Mouse (Mus musculus) limb, embryonic 15.5 days (tissue): ENCODE data around the gene Ube2e2. TPM values are rescaled to one million over a fixed set of nuclear protein-coding genes. Genes with fewer than 3 reads are reported as not detected.

Experiments used
- ATAC-seq: fragments of 200-750 bp; cut with Nextera tagmentation; 2 replicates; pipeline ENCODE4 v1.8.0; 2017; ENCODE audit warnings: low read depth, moderate TSS enrichment; ENCODE audit not compliant: insufficient number of reproducible peaks, low FRiP score, low TSS enrichment
- H3K27ac ChIP-seq: fragments of 300-500 bp; sonication (generic); 2 replicates; pipeline ENCODE4 v1.5.1; 2015; ENCODE audit warnings: moderate library complexity, mild to moderate bottlenecking, inconsistent platforms
- H3K27me3 ChIP-seq: fragments of 300-500 bp; sonication (generic); 2 replicates; pipeline ENCODE4 v1.6.1; 2015; ENCODE audit warnings: inconsistent platforms
- H3K36me3 ChIP-seq: fragments of 300-500 bp; sonication (generic); 2 replicates; pipeline ENCODE4 v1.6.1; 2015; ENCODE audit warnings: inconsistent platforms
- H3K4me1 ChIP-seq: fragments of 300-500 bp; sonication (generic); 2 replicates; pipeline ENCODE4 v1.6.1; 2015; ENCODE audit warnings: inconsistent platforms
- H3K4me2 ChIP-seq: fragments of 300-500 bp; sonication (generic); 2 replicates; pipeline ENCODE4 v1.6.1; 2015; ENCODE audit warnings: mild to moderate bottlenecking, inconsistent platforms
- H3K4me3 ChIP-seq: fragments of 300-500 bp; sonication (generic); 2 replicates; pipeline ENCODE4 v1.5.1; 2015; ENCODE audit warnings: mild to moderate bottlenecking, inconsistent platforms
- H3K9ac ChIP-seq: fragments of 300-500 bp; sonication (generic); 2 replicates; pipeline ENCODE4 v1.6.1; 2015; ENCODE audit warnings: inconsistent platforms
- H3K9me3 ChIP-seq: fragments of 300-500 bp; sonication (generic); 2 replicates; pipeline ENCODE4 v1.6.1; 2016; ENCODE audit warnings: inconsistent platforms
- WGBS: fragments of 180-500 bp; shearing (Covaris S2); methylation state at CpG from one replicate; pipeline ENCODE4 v1.1.7; 2015; 5-methylcytosine and 5-hydroxymethylcytosine counted together
- polyA plus RNA-seq: library from polyadenylated mRNA; unstranded; fragments of >200 nt; fragmentation: Nextera tagmentation; extraction: Ambion mirVana; gene quantifications from 2 replicates; pipeline ENCODE4 v1.2.1, GENCODE M21; 2015

Gene Ube2e2
- polyA plus RNA-seq: 76.5 and 84.7 TPM in 2 replicates

GRCm38 (mm10) chr14:18893947-18894445, at the start of gene Ube2e2:
Ube2e2 (minus strand) TSS chr14:18894267.
- H3K9me3 ChIP-seq: no peaks in the 10 kb centered on the region
- 0 out of 2 replicates have a peak, but pooled peaks cover 3% of the 10 kb centered on the region for H3K27me3 ChIP-seq
- peaks cover 2% of the 10 kb centered on the region; the same call in 1 of the 2 replicates for H3K4me1 ChIP-seq
- ATAC-seq: peak; percentile 77
- H3K27ac ChIP-seq: peak within 1 kb of the TSS; percentile 82
- H3K4me3 ChIP-seq: peak within 1 kb of the TSS; percentile 67
- peak within 1 kb of the TSS; percentile 65 for H3K9ac ChIP-seq
- WGBS: 2% methylated on average over 22 of the region's 22 CpGs
- H3K4me2 ChIP-seq: peak within 1 kb of the TSS; percentile 72
- no peaks in the 10 kb centered on the region for H3K36me3 ChIP-seq

GRCm38 (mm10) chr14:18940068-18940467, 46.0 kb upstream of the Ube2e2 start:
- Histone ChIP-seq H3K27me3 (no peaks in the 10 kb centered on the region), H3K27ac (no peak overlapping the region), H3K4me3 (no peak overlapping the region), H3K36me3 (no peaks in the 10 kb centered on the region), H3K4me2 (no peak overlapping the region), H3K9ac (no peak overlapping the region), H3K4me1 (no peaks in the 10 kb centered on the region), H3K9me3 (no peaks in the 10 kb centered on the region)
- no peak for ATAC-seq

GRCm38 (mm10) chr14:18903553-18903952, 9.5 kb upstream of the Ube2e2 start:
- Histone ChIP-seq H3K36me3 (no peaks in the 10 kb centered on the region), H3K27me3 (no peaks in the 10 kb centered on the region), H3K27ac (no peak overlapping the region), H3K4me2 (no peak overlapping the region), H3K9ac (no peak overlapping the region), H3K4me1 (no peaks in the 10 kb centered on the region), H3K9me3 (no peaks in the 10 kb centered on the region), H3K4me3 (no peak overlapping the region)
- no peak for ATAC-seq

- Histone ChIP-seq H3K36me3 (no peaks in the 10 kb centered on the region), H3K4me1 (peaks cover 2% of the 10 kb centered on the region; the same call in 1 of the 2 replicates), H3K27ac (peak overlapping the region; percentile 82), H3K27me3 (0 out of 2 replicates have a peak, but pooled peaks cover 3% of the 10 kb centered on the region), H3K9me3 (no peaks in the 10 kb centered on the region), H3K4me2 (peak overlapping the region; percentile 72), H3K9ac (peak overlapping the region; percentile 65), H3K4me3 (peak overlapping the region; percentile 67)
- peak; percentile 85 for ATAC-seq
- under 1% methylated on average over 77 of the region's 116 CpGs for WGBS
Measured at GRCm38 (mm10) chr14:18893121-18893946, 733 bp downstream of the Ube2e2 start.

- 82% methylated on average over 5 of the region's 5 CpGs for WGBS
- no peak for ATAC-seq
Measured at GRCm38 (mm10) chr14:18889571-18889970, 4.5 kb downstream of the Ube2e2 start.

GRCm38 (mm10) chr14:18882493-18882892, 11.6 kb downstream of the Ube2e2 start:
- no peak for ATAC-seq
- no peak overlapping the region for H3K4me3 ChIP-seq
- 88% methylated on average over 1 of the region's 1 CpGs for WGBS

More at GRCm38 (mm10) chr14:18889571-18889970, 4.5 kb downstream of the Ube2e2 start:
- H3K4me2 ChIP-seq: no peak overlapping the region
- no peaks in the 10 kb centered on the region for H3K36me3 ChIP-seq
- no peak overlapping the region for H3K4me3 ChIP-seq
- no peaks in the 10 kb centered on the region for H3K9me3 ChIP-seq
- H3K27me3 ChIP-seq: no peaks in the 10 kb centered on the region
- H3K4me1 ChIP-seq: peaks cover 2% of the 10 kb centered on the region; the same call in 1 of the 2 replicates
- no peak overlapping the region for H3K27ac ChIP-seq
- H3K9ac ChIP-seq: no peak overlapping the region

GRCm38 (mm10) chr14:18870716-18871115, 23.4 kb downstream of the Ube2e2 start:
- Histone ChIP-seq H3K4me3 (no peak overlapping the region), H3K27me3 (no peaks in the 10 kb centered on the region), H3K4me1 (no peaks in the 10 kb centered on the region), H3K9me3 (peaks cover 8% of the 10 kb centered on the region; the same call in 1 of the 2 replicates), H3K27ac (no peak overlapping the region), H3K4me2 (no peak overlapping the region), H3K9ac (no peak overlapping the region), H3K36me3 (no peaks in the 10 kb centered on the region)
- no peak for ATAC-seq
- 84% methylated on average over 1 of the region's 1 CpGs for WGBS

More at GRCm38 (mm10) chr14:18882493-18882892, 11.6 kb downstream of the Ube2e2 start:
- Histone ChIP-seq H3K4me1 (no peaks in the 10 kb centered on the region), H3K9ac (no peak overlapping the region), H3K27ac (no peak overlapping the region), H3K9me3 (no peaks in the 10 kb centered on the region), H3K27me3 (no peaks in the 10 kb centered on the region), H3K4me2 (no peak overlapping the region), H3K36me3 (0 out of 2 replicates have a peak, but pooled peaks cover 3% of the 10 kb centered on the region)

- ATAC-seq: no peak
- WGBS: 86% methylated on average over 1 of the region's 1 CpGs
Measured at GRCm38 (mm10) chr14:18828661-18829060, 65.4 kb downstream of the Ube2e2 start.

GRCm38 (mm10) chr14:18826753-18827152, 67.3 kb downstream of the Ube2e2 start:
- no peaks in the 10 kb centered on the region for H3K27me3 ChIP-seq
- no peaks in the 10 kb centered on the region for H3K9me3 ChIP-seq
- no peak overlapping the region for H3K4me2 ChIP-seq
- no peaks in the 10 kb centered on the region for H3K4me1 ChIP-seq
- no peak overlapping the region for H3K9ac ChIP-seq
- H3K36me3 ChIP-seq: no peaks in the 10 kb centered on the region
- no peak overlapping the region for H3K27ac ChIP-seq
- ATAC-seq: no peak
- no peak overlapping the region for H3K4me3 ChIP-seq

More at GRCm38 (mm10) chr14:18828661-18829060, 65.4 kb downstream of the Ube2e2 start:
- no peak overlapping the region for H3K9ac ChIP-seq
- no peak overlapping the region for H3K4me3 ChIP-seq
- no peaks in the 10 kb centered on the region for H3K36me3 ChIP-seq
- H3K27ac ChIP-seq: no peak overlapping the region
- H3K9me3 ChIP-seq: no peaks in the 10 kb centered on the region
- H3K4me1 ChIP-seq: no peaks in the 10 kb centered on the region
- no peak overlapping the region for H3K4me2 ChIP-seq
- H3K27me3 ChIP-seq: no peaks in the 10 kb centered on the region

GRCm38 (mm10) chr14:18820713-18821112, 73.4 kb downstream of the Ube2e2 start:
- WGBS: 67% methylated on average over 6 of the region's 6 CpGs
- H3K4me2 ChIP-seq: no peak overlapping the region
- H3K27me3 ChIP-seq: no peaks in the 10 kb centered on the region
- H3K4me3 ChIP-seq: no peak overlapping the region
- no peak for ATAC-seq
- no peak overlapping the region for H3K27ac ChIP-seq
- H3K4me1 ChIP-seq: no peaks in the 10 kb centered on the region
- H3K36me3 ChIP-seq: no peaks in the 10 kb centered on the region
- H3K9ac ChIP-seq: no peak overlapping the region
- no peaks in the 10 kb centered on the region for H3K9me3 ChIP-seq

GRCm38 (mm10) chr14:18796857-18797256, 97.2 kb downstream of the Ube2e2 start:
- no peaks in the 10 kb centered on the region for H3K36me3 ChIP-seq
- no peak overlapping the region for H3K4me3 ChIP-seq
- H3K27me3 ChIP-seq: no peaks in the 10 kb centered on the region
- no peak overlapping the region for H3K9ac ChIP-seq
- H3K4me2 ChIP-seq: no peak overlapping the region
- no peaks in the 10 kb centered on the region for H3K9me3 ChIP-seq
- H3K27ac ChIP-seq: no peak overlapping the region
- ATAC-seq: no peak
- H3K4me1 ChIP-seq: no peaks in the 10 kb centered on the region

- Histone ChIP-seq H3K27me3 (no peaks in the 10 kb centered on the region), H3K4me3 (no peak overlapping the region), H3K4me1 (no peaks in the 10 kb centered on the region), H3K4me2 (no peak overlapping the region), H3K27ac (no peak overlapping the region), H3K36me3 (no peaks in the 10 kb centered on the region), H3K9ac (no peak overlapping the region), H3K9me3 (no peaks in the 10 kb centered on the region)
- no peak for ATAC-seq
- 64% methylated on average over 2 of the region's 2 CpGs for WGBS
Measured at GRCm38 (mm10) chr14:18795787-18796186, 98.3 kb downstream of the Ube2e2 start.
